In the genomic region with DNA sequence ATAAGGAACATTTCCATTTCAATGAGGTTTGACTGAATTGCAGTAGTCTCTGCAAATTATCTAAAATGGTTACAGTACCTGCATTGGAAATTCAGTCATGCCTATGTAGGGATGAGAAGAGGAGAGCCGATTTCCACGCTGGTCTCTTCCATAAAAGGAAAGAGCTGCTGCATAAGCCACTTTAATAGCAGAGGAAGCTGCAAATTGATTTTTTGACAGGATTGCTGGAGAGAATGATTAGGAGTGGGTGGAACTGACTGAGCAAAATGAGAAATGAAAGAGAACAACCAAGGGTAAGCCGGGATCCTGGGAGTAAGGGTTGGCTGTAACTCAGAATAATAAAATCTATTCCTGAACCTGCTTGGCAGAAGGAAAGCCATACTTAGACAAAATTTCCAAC, we compare ENCODE assay signal across 18 mouse cellular contexts.
DNase-seq lines count a peak whose midpoint lies in the region; ATAC-seq and TF ChIP-seq lines count a peak whose summit lies in the region.
"Had no signal": no experiment of that assay in that cellular context is flagged by ENCODE, and none has a peak within 500 bp of the region (broad histone marks: within the 10 kb centered on the region; RNA-seq: fewer than 3 reads in every experiment).

No protein-coding gene starts in this region.

- no peaks in the 10 kb centered on the region for H3K27me3 ChIP-seq in hindbrain, postnatal 0 days (ENCODE audit: insufficient read depth, low read length)
- H3K27me3 ChIP-seq: intestine, embryonic 15.5 days; liver, embryonic 15.5 days; Patski had no signal

- H3K9me3 ChIP-seq in hindbrain, postnatal 0 days (ENCODE audit: low read length): no peaks in the 10 kb centered on the region
- H3K9me3 ChIP-seq: intestine, embryonic 15.5 days; liver, embryonic 15.5 days had no signal

- ATAC-seq in hindbrain, postnatal 0 days: peak; percentile 45; the same call in 1 of the 2 replicates
- ATAC-seq: activated CD4-positive, CD25-positive, alpha-beta regulatory T cell, adult 4 months; intestine, embryonic 15.5 days; lung, postnatal 0 days; Patski had no signal

- H3K4me1 ChIP-seq in hindbrain, postnatal 0 days (ENCODE audit: insufficient read depth, low read length): 0 out of 2 replicates have a peak, but pooled peaks cover 4% of the 10 kb centered on the region
- H3K4me1 ChIP-seq: intestine, embryonic 15.5 days; liver, embryonic 15.5 days had no signal

- H3K4me3 ChIP-seq in layer of hippocampus, adult 2 months: no peak overlapping the region
- no peak overlapping the region for H3K4me3 ChIP-seq in hindbrain, postnatal 0 days (ENCODE audit: low read length)
- H3K4me3 ChIP-seq: intestine, embryonic 15.5 days; liver, embryonic 15.5 days had no signal

- peak overlapping the region; percentile 78 for H3K27ac ChIP-seq in layer of hippocampus, adult 2 months
- H3K27ac ChIP-seq in hindbrain, postnatal 0 days: no peak overlapping the region
- H3K27ac ChIP-seq: intestine, embryonic 15.5 days; liver, embryonic 15.5 days had no signal

- no peak overlapping the region for H3K9ac ChIP-seq in hindbrain, postnatal 0 days (replicated peaks; ENCODE audit: low read length)
- H3K9ac ChIP-seq: intestine, embryonic 15.5 days; liver, embryonic 15.5 days had no signal

- 56% methylated on average over 3 of the region's 3 CpGs for WGBS in hindbrain, postnatal 0 days

- no peak overlapping the region for H3K4me2 ChIP-seq in hindbrain, postnatal 0 days (ENCODE audit: low read depth, low read length)
- H3K4me2 ChIP-seq: heart, embryonic 11.5 days; intestine, embryonic 15.5 days; liver, embryonic 15.5 days had no signal

- TF ChIP-seq CTCF in layer of hippocampus, adult 2 months (conservative IDR thresholded peaks at IDR 0.05): no peak
- no peak for TF ChIP-seq CTCF in hindbrain, postnatal 0 days (IDR thresholded peaks at IDR 0.05; ENCODE audit: low read depth)

- no peaks in the 10 kb centered on the region for H3K36me3 ChIP-seq in hindbrain, postnatal 0 days (ENCODE audit: insufficient read depth, low read length)
- H3K36me3 ChIP-seq: intestine, embryonic 15.5 days; liver, embryonic 15.5 days had no signal

- peak in 1 of 2 experiments; percentile 55 for DNase-seq in layer of hippocampus, adult 2 months (ENCODE audit: low spot score in 2 of 2)
- no peak for DNase-seq in layer of hippocampus, postnatal 10 days (ENCODE audit: low spot score in 2 of 2)
- DNase-seq in brain, adult 2 months (ENCODE audit: low read depth, low spot score): peak; percentile 80
- DNase-seq in brain, embryonic 18.5 days (ENCODE audit: low read depth, low spot score): peak; percentile 42
- peak; percentile 23 for DNase-seq in hindbrain, postnatal 0 days (ENCODE audit: low spot score)
- no peak for DNase-seq in urinary bladder, adult 2 months (ENCODE audit: low spot score)
- DNase-seq in c-Kit-positive CD71-positive TER-119-positive erythroid progenitor cells, embryonic 14.5 days (ENCODE audit: low spot score): no peak
- no peak for DNase-seq in cerebellum, adult 11 months
- DNase-seq: adrenal gland, postnatal 36 days; cerebellum, postnatal 14 days; gastrocnemius, postnatal 36 days; thymus, postnatal 36 days had no signal

Comparison
In these comparisons a context has a peak if more than half of its experiments do, and no peak if none do; other contexts are left out.
1. DNase-seq: peak in brain, adult 2 months (single experiment), brain, embryonic 18.5 days (single experiment) and hindbrain, postnatal 0 days (single experiment); none in layer of hippocampus, postnatal 10 days (0 of 2), urinary bladder, adult 2 months (single experiment), c-Kit-positive CD71-positive TER-119-positive erythroid progenitor cells, embryonic 14.5 days (single experiment) and cerebellum, adult 11 months (single experiment).